Mouse (Mus musculus): ENCODE data around the gene Gga2.

DNA sequence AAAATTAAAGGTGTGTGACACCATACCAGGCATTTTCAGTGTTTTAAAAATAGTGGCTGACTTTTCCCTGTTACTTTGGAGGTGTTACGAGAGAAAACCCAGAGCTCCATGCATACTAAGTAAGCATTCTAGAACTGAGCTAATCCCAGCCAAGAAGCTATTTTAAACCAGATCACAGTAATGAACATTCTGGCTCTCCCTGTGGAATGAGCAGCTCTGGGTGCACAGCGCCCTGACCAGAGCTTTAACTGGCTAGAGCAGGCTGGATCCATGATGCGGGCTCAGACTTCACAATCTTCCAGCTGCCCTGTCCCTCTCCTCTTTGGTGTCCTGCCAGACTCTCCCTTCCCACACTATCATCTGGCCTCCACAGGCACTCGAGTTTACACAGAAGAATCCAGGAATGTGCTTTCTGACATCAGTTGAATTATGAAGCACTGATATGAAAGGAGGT, 24.2 kb upstream of the Gga2 start:
- TF ChIP-seq CTCF (IDR thresholded peaks at IDR 0.05) (no peak), EP300 (IDR thresholded peaks at IDR 0.05) (no peak)
